Mouse (Mus musculus): ENCODE results near the gene Mdfi. TPM values are rescaled to one million over a fixed set of nuclear protein-coding genes. Genes with fewer than 3 reads are reported as not detected.

Gene Mdfi
- polyA plus RNA-seq, 1 experiment = 4.9 TPM

GRCm38 (mm10) chr17:47805047-47805835 lies 29.2 kb downstream of the Mdfi start:
- WGBS = 42% methylated on average over 13 of the region's 13 CpGs
- Histone ChIP-seq H3K4me3 (ENCODE audit: insufficient read depth, low read depth, low read length) (no peak overlapping the region), H3K27me3 (replicated peaks; ENCODE audit: control insufficient read depth, insufficient read depth, low read length) (no peaks in the 10 kb centered on the region), H3K4me1 (ENCODE audit: control insufficient read depth, insufficient read depth, low read length) (no peaks in the 10 kb centered on the region), H3K27ac (ENCODE audit: insufficient read depth, low read depth, low read length) (no peak overlapping the region), H3K36me3 (ENCODE audit: control insufficient read depth, insufficient read depth, low read length) (no peaks in the 10 kb centered on the region)
- DNase-seq = peak; percentile 57
- TF ChIP-seq POLR2A (IDR thresholded peaks at IDR 0.05; ENCODE audit: low read depth, low read length) (no peak), CTCF (conservative IDR thresholded peaks at IDR 0.05; ENCODE audit: insufficient read depth, insufficient read length, low read depth, low read length) (no peak)

DNA sequence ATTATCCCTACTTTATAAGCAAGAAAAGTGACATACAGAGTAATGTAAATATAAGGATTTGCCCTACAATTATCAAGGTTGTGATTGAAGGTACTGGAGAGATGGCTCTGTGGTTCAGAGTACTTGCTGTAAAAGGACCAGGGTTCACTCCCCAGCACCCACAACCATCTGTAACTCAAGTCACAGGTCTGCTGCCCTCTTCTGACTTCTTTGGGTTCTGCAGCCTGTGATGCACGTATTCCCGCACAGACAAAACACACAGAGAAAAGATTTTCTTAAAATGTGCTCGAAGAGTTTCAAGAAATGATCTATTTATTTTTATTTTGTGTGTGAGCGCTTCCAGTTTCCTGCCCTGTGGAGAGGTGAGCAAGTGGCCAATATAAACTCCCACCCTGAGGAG lies 30.8 kb downstream of the Mdfi start:
- H3K4me1 ChIP-seq (ENCODE audit: control insufficient read depth, insufficient read depth, low read length) = no peaks in the 10 kb centered on the region
- no peak overlapping the region for H3K27ac ChIP-seq (ENCODE audit: insufficient read depth, low read depth, low read length)
- no peak for DNase-seq
- TF ChIP-seq CTCF (conservative IDR thresholded peaks at IDR 0.05; ENCODE audit: insufficient read depth, insufficient read length, low read depth, low read length) (no peak), POLR2A (IDR thresholded peaks at IDR 0.05; ENCODE audit: low read depth, low read length) (no peak)
- H3K4me3 ChIP-seq (ENCODE audit: insufficient read depth, low read depth, low read length) = no peak overlapping the region
- WGBS = 89% methylated on average over 4 of the region's 4 CpGs
- no peaks in the 10 kb centered on the region for H3K36me3 ChIP-seq (ENCODE audit: control insufficient read depth, insufficient read depth, low read length)
- no peaks in the 10 kb centered on the region for H3K27me3 ChIP-seq (replicated peaks; ENCODE audit: control insufficient read depth, insufficient read depth, low read length)

DNA sequence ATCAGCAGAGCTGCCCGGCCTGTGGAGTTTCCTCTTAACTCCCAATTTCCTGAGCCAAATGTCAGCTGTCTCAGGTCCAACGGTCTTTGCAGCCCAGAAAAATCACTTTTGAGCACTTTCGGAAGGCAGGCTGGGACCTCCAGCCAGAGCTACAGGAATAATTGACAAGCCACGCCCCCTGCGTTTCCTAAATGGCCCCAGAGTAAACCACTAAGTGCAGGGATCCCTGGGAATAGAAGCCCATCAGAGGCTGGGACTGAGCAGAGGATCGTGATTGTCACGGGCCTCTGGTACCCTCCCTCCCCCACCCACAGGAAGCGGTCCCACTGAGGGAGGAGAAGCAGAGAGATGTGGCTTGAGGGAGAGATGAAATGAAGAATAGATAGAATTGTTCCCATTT lies 31.7 kb downstream of the Mdfi start:
- DNase-seq = peak; percentile 49

GRCm38 (mm10) chr17:47797383-47797782 lies 37.1 kb downstream of the Mdfi start:
- DNase-seq = no peak
- TF ChIP-seq CTCF (conservative IDR thresholded peaks at IDR 0.05; ENCODE audit: insufficient read depth, insufficient read length, low read depth, low read length) = no peak
- WGBS = 50% methylated on average over 9 of the region's 9 CpGs

More for the DNA sequence above, 31.7 kb downstream of the Mdfi start:
- 18% methylated on average over 8 of the region's 8 CpGs for WGBS
- no peaks in the 10 kb centered on the region for H3K4me1 ChIP-seq (ENCODE audit: control insufficient read depth, insufficient read depth, low read length)
- H3K36me3 ChIP-seq (ENCODE audit: control insufficient read depth, insufficient read depth, low read length) = no peaks in the 10 kb centered on the region
- H3K27me3 ChIP-seq (replicated peaks; ENCODE audit: control insufficient read depth, insufficient read depth, low read length) = no peaks in the 10 kb centered on the region
- H3K4me3 ChIP-seq (ENCODE audit: insufficient read depth, low read depth, low read length) = no peak overlapping the region
- no peak overlapping the region for H3K27ac ChIP-seq (ENCODE audit: insufficient read depth, low read depth, low read length)
- no peak for TF ChIP-seq CTCF (conservative IDR thresholded peaks at IDR 0.05; ENCODE audit: insufficient read depth, insufficient read length, low read depth, low read length)
- no peak for TF ChIP-seq POLR2A (IDR thresholded peaks at IDR 0.05; ENCODE audit: low read depth, low read length)

DNA sequence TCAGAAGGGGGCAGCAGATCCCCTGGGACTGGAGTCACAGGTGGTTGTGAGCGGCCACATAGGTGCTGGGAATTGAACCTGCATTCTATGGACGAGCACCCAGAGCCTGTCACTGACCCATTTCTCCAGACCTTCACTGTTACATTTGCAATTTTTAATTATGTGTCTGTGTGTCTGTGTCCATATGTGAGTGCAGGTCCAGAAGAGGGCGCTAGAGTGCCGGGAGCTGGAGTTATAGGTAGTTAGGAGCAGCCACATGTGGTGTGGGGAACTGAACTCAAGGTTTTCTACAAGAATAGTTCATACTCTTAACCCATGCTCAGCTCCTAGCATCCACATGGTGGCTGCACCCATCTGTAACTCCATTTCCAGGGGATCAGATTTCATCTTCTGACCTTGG lies 37.5 kb downstream of the Mdfi start:
- TF ChIP-seq POLR2A (IDR thresholded peaks at IDR 0.05; ENCODE audit: low read depth, low read length) = no peak
- TF ChIP-seq CTCF (conservative IDR thresholded peaks at IDR 0.05; ENCODE audit: insufficient read depth, insufficient read length, low read depth, low read length) = peak; percentile 20; the same call in 1 of the 2 replicates
- DNase-seq = no peak
- Histone ChIP-seq H3K27ac (ENCODE audit: insufficient read depth, low read depth, low read length) (no peak overlapping the region), H3K36me3 (ENCODE audit: control insufficient read depth, insufficient read depth, low read length) (no peaks in the 10 kb centered on the region), H3K27me3 (replicated peaks; ENCODE audit: control insufficient read depth, insufficient read depth, low read length) (no peaks in the 10 kb centered on the region), H3K4me3 (ENCODE audit: insufficient read depth, low read depth, low read length) (no peak overlapping the region), H3K4me1 (ENCODE audit: control insufficient read depth, insufficient read depth, low read length) (no peaks in the 10 kb centered on the region)
- 69% methylated on average over 4 of the region's 4 CpGs for WGBS

More at GRCm38 (mm10) chr17:47797383-47797782, 37.1 kb downstream of the Mdfi start:
- Histone ChIP-seq H3K27me3 (replicated peaks; ENCODE audit: control insufficient read depth, insufficient read depth, low read length) (no peaks in the 10 kb centered on the region), H3K4me3 (ENCODE audit: insufficient read depth, low read depth, low read length) (no peak overlapping the region), H3K36me3 (ENCODE audit: control insufficient read depth, insufficient read depth, low read length) (no peaks in the 10 kb centered on the region), H3K4me1 (ENCODE audit: control insufficient read depth, insufficient read depth, low read length) (no peaks in the 10 kb centered on the region), H3K27ac (ENCODE audit: insufficient read depth, low read depth, low read length) (no peak overlapping the region)

GRCm38 (mm10) chr17:47796156-47796816 lies 38.2 kb downstream of the Mdfi start:
- Histone ChIP-seq H3K27ac (ENCODE audit: insufficient read depth, low read depth, low read length) (no peak overlapping the region), H3K4me3 (ENCODE audit: insufficient read depth, low read depth, low read length) (no peak overlapping the region), H3K4me1 (ENCODE audit: control insufficient read depth, insufficient read depth, low read length) (no peaks in the 10 kb centered on the region), H3K36me3 (ENCODE audit: control insufficient read depth, insufficient read depth, low read length) (no peaks in the 10 kb centered on the region), H3K27me3 (replicated peaks; ENCODE audit: control insufficient read depth, insufficient read depth, low read length) (no peaks in the 10 kb centered on the region)
- no peak for TF ChIP-seq CTCF (conservative IDR thresholded peaks at IDR 0.05; ENCODE audit: insufficient read depth, insufficient read length, low read depth, low read length)
- no peak for TF ChIP-seq POLR2A (IDR thresholded peaks at IDR 0.05; ENCODE audit: low read depth, low read length)
- DNase-seq = no peak
- WGBS = 43% methylated on average over 16 of the region's 16 CpGs

GRCm38 (mm10) chr17:47795446-47795845 lies 39.0 kb downstream of the Mdfi start:
- WGBS = 50% methylated on average over 3 of the region's 3 CpGs
- no peak for TF ChIP-seq POLR2A (IDR thresholded peaks at IDR 0.05; ENCODE audit: low read depth, low read length)
- TF ChIP-seq CTCF (conservative IDR thresholded peaks at IDR 0.05; ENCODE audit: insufficient read depth, insufficient read length, low read depth, low read length) = peak; percentile 79
- no peaks in the 10 kb centered on the region for H3K27me3 ChIP-seq (replicated peaks; ENCODE audit: control insufficient read depth, insufficient read depth, low read length)
- H3K4me1 ChIP-seq (ENCODE audit: control insufficient read depth, insufficient read depth, low read length) = no peaks in the 10 kb centered on the region
- H3K36me3 ChIP-seq (ENCODE audit: control insufficient read depth, insufficient read depth, low read length) = no peaks in the 10 kb centered on the region
- no peak overlapping the region for H3K27ac ChIP-seq (ENCODE audit: insufficient read depth, low read depth, low read length)
- DNase-seq = peak; percentile 68
- H3K4me3 ChIP-seq (ENCODE audit: insufficient read depth, low read depth, low read length) = no peak overlapping the region
